Mouse (Mus musculus) erythroblast, embryonic 14.5 days (primary cell): ENCODE measurements at regions not wholly inside any gene's neighbourhood (a gene's known extent, or its start where the extent isn't known, plus 50 kb on each side); places are given as distances from the start of the nearest gene placed in this dataset.

Experiments
- H3K27me3 ChIP-seq: 2 replicates; pipeline ENCODE4 v1.6.1; 2012; ENCODE audit warnings: inconsistent platforms; ENCODE audit not compliant: control insufficient read depth
- H3K36me3 ChIP-seq: 2 replicates; pipeline ENCODE4 v1.6.1; 2012; ENCODE audit warnings: mild to moderate bottlenecking, inconsistent platforms; ENCODE audit not compliant: control insufficient read depth
- H3K4me1 ChIP-seq: 2 replicates; pipeline ENCODE4 v1.6.1; 2012; ENCODE audit warnings: inconsistent platforms; ENCODE audit not compliant: control insufficient read depth
- H3K4me3 ChIP-seq: replicated peaks from 2 replicates; pipeline ENCODE3; 2012; ENCODE audit warnings: moderate library complexity, mild to moderate bottlenecking, inconsistent platforms
- H3K9me3 ChIP-seq: 2 replicates; pipeline ENCODE4 v1.6.1; 2012; ENCODE audit warnings: low read length, inconsistent platforms, mixed read lengths; ENCODE audit not compliant: control insufficient read depth
- GATA1 ChIP-seq: IDR thresholded peaks from 2 replicates; pipeline ENCODE4 v1.6.1; 2012; ENCODE audit warnings: low read length, inconsistent platforms, mixed read lengths
- TAL1 ChIP-seq: IDR thresholded peaks from 3 replicates; pipeline ENCODE4 v1.6.1; 2012; ENCODE audit warnings: low read length, inconsistent platforms, mixed read lengths

DNA sequence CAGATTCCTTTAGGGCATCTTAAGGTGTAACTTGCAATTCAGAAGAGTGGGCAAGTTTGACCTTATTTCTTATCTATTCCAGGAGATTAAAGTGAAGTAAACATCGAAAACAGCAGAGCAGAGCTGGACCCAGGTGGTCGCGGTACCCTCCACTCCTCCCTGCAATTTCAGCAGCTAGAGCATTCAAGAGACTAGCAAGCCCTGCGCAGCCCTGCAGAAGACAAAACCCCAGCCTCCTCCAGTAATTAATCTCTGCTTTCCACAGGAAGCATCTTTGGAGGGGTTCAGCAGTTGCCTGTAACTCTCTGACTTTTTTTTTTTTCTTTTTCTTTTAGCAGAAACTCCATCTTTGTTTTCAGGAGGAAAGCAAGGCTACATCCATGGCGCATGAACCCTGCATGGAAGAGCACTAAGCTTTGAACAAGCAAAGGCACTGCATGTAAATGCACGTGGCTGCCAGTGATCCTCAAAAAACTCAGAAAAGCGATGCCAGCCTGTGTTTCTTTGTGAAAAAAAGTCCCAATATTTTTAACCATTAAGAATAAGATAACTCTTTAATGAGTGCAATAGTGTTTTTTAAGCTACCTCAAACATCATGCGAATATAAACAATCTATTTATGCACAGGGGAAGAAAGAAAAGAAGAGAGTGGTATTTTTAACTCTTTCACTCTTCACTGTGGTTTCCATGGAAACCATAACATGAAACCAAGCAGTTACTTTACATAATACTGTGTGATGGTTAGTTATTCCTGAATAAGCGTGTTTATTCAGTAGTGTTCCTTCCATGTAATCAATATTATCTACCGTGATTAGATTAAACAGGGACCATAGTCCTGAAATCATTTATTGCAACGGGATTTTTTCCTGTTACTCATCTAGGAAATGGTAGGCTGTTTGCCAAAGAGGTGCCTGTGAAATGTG is 160.6 kb upstream of the Prkcq start:
- H3K27me3 ChIP-seq: no peaks in the 10 kb centered on the region
- H3K9me3 ChIP-seq: 0 out of 2 replicates have a peak, but pooled peaks cover 2% of the 10 kb centered on the region
- H3K4me1 ChIP-seq: no peaks in the 10 kb centered on the region
- no peak overlapping the region for H3K4me3 ChIP-seq
- no peak for TF ChIP-seq GATA1
- TF ChIP-seq TAL1: no peak
- H3K36me3 ChIP-seq: no peaks in the 10 kb centered on the region

DNA sequence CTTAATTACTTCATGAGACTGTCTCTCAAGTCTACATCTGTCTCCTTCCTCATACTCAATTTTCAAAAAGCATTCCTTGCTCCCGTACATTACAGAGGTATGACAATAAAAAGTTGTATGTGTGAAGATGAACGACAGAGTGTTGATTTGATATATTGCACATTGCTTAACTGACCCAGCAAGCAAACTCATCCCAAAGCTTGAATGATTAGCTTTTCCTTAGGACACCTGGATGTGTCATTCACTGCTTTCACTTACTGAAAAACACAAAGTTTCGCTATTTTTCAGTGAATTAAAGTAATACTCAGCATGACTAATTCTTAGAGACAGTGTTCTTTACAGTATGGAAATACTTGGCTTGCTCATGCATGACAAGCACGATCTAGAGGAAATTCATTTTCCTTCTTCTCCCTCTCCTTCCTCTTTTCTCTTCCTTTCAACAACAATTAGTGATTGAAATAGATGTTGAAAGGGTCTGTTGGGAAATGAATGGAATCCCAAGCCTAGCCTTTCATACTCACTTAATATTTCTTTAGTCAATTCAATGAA is 159.5 kb upstream of the Prkcq start:
- no peak for TF ChIP-seq GATA1
- no peak for TF ChIP-seq TAL1
- H3K9me3 ChIP-seq: 0 out of 2 replicates have a peak, but pooled peaks cover 2% of the 10 kb centered on the region
- H3K27me3 ChIP-seq: no peaks in the 10 kb centered on the region
- no peaks in the 10 kb centered on the region for H3K4me1 ChIP-seq
- no peak overlapping the region for H3K4me3 ChIP-seq
- H3K36me3 ChIP-seq: no peaks in the 10 kb centered on the region

DNA sequence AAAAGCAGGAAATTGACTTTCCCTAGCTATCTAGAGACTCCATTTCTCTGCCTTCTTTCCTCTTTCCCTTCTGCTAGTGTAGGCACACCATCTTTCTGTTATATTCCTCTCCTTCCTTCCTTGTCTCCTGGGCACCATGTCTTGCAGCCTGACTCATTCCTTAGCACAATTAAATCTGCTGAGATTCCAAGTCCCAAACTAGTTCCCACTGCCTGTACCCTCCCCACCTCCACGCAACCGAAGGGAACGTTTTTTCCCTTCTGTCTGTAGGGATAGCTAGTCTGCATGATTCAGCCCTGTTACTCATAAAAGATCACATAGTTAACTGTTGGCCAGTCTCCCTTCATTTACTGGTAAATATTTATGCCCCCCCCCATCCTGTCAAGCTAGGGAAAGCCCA is 158.8 kb upstream of the Prkcq start:
- Histone ChIP-seq H3K27me3 (no peaks in the 10 kb centered on the region), H3K36me3 (no peaks in the 10 kb centered on the region), H3K9me3 (no peaks in the 10 kb centered on the region), H3K4me1 (no peaks in the 10 kb centered on the region), H3K4me3 (no peak overlapping the region)
- TF ChIP-seq GATA1 (no peak), TAL1 (no peak)

DNA sequence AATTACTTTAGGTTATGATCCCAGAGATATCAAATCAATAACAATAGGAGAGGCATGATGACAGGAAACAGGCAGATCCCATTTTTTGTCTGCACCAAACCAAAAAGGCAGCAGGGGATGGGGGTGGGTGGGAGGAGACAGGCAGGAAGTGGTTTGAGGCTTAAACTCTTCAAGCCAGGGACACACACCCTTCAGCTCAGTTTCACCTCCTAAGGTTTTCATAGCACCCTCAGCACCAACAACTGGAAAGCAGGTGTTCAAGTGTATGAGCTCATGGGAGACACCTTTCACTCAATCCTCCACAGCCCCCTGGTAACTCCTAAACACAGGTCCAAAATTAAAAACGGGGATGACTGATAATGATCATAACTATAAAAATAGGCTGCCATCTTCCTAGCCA is 155.5 kb upstream of the Prkcq start:
- TF ChIP-seq TAL1 (no peak), GATA1 (no peak)
- no peaks in the 10 kb centered on the region for H3K4me1 ChIP-seq
- no peaks in the 10 kb centered on the region for H3K36me3 ChIP-seq
- no peaks in the 10 kb centered on the region for H3K9me3 ChIP-seq
- no peak overlapping the region for H3K4me3 ChIP-seq
- no peaks in the 10 kb centered on the region for H3K27me3 ChIP-seq

DNA sequence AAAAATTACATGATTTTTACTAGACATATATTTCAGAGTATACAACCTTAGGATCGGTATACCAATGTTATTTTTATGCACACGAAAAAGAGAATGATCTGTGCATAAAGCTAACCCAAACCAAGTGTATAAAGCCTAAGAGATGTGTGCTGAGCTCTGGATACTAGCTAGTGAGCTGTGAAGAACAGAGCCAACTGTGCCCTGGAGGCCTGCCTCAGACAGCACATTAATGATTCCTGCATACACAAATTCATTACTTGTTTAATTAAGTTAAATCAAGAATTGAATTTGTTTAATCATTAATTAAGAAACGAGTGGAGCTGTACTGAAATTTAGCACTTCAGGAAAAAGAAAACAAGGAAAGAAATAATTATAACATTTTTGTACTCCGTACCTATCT is 139.0 kb upstream of the Prkcq start:
- Histone ChIP-seq H3K27me3 (no peaks in the 10 kb centered on the region), H3K36me3 (no peaks in the 10 kb centered on the region), H3K9me3 (no peaks in the 10 kb centered on the region), H3K4me3 (no peak overlapping the region), H3K4me1 (no peaks in the 10 kb centered on the region)
- no peak for TF ChIP-seq GATA1
- TF ChIP-seq TAL1: no peak

DNA sequence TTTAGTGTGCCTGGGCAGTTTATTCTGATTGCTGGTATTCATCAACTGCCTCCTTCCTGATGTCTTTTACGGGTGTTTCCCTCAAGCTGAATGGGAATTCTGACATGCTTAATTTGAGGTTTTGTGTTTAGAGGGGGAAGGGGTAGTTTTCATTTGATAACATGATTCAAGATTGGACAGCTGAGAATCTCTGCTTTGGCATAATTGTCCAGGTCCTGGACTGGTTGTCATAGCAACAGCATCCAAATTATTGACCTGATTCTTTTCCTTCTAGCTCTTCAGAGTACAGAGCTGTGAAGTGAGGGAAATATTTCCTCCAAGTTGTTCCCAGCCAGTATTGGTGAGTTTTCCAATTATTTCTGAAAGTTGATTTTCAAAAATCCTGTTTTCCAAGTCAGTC is 137.7 kb upstream of the Prkcq start:
- no peaks in the 10 kb centered on the region for H3K4me1 ChIP-seq
- H3K27me3 ChIP-seq: no peaks in the 10 kb centered on the region
- TF ChIP-seq TAL1 (no peak), GATA1 (no peak)

DNA sequence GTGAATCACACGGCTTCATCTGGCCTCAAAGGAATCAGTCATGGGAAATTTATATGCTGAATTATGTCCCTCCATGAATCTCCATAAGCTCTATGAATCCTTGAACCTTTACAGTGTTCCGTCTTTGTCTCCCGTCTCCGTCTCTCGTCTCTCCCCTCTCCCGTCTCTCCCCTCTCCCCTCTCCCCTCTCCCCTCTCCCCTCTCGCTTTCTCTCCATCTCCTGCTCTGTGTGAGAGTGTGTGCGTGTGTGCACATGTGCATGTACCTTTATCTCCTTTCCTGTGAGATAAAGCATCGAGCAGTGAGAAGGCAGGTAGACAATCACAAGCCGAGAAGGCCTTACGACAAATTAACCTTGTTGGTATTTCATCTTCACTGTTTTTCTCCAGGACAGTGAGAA is 134.6 kb upstream of the Prkcq start:
- no peaks in the 10 kb centered on the region for H3K36me3 ChIP-seq
- TF ChIP-seq TAL1: no peak
- TF ChIP-seq GATA1: no peak
- H3K4me3 ChIP-seq: no peak overlapping the region

More for the DNA sequence above, 137.7 kb upstream of the Prkcq start:
- Histone ChIP-seq H3K36me3 (no peaks in the 10 kb centered on the region), H3K9me3 (no peaks in the 10 kb centered on the region), H3K4me3 (no peak overlapping the region)

DNA sequence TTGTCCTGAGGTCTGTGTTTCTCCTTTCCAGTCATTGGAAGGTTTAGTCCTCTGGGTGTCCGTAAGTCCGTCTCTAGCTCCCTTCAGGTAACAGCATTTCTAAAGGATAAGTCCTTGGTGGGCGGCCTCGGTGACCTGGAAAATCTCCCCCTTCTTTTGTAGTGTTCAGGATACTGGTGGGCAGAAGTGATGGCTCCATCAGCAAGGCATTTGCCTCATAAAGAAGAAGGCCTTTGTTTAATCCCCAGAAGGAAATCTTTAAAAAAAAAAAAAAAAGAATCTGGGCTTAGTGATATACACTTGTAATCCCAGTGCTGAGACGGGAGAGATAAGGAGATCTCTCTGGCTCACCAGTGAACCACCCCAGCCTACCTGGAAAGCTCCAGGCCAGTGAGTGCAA is 133.5 kb upstream of the Prkcq start:
- H3K4me1 ChIP-seq: no peaks in the 10 kb centered on the region

More for the DNA sequence above, 134.6 kb upstream of the Prkcq start:
- Histone ChIP-seq H3K4me1 (no peaks in the 10 kb centered on the region), H3K9me3 (no peaks in the 10 kb centered on the region), H3K27me3 (no peaks in the 10 kb centered on the region)

DNA sequence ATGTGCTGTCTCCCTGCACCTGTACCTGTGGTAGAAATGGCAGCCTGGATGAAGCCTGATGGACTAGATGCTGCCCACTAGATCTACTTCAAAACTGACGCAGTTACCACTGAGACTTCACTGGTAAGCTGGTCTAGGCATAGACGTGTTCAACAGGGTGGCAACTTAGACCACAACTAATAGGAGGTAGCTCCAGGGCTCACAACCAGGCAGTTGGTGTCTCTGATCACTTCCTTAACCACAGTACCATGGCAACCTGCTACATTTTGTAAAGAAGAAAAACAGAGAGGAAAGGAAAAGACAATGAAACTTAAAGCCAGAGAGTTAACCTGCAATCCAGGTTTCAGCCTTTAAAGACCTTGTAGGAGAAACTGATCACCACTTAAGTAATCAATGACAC is 131.9 kb upstream of the Prkcq start:
- Histone ChIP-seq H3K4me1 (no peaks in the 10 kb centered on the region), H3K27me3 (no peaks in the 10 kb centered on the region), H3K9me3 (no peaks in the 10 kb centered on the region), H3K4me3 (no peak overlapping the region), H3K36me3 (no peaks in the 10 kb centered on the region)
- no peak for TF ChIP-seq GATA1
- no peak for TF ChIP-seq TAL1

More for the DNA sequence above, 133.5 kb upstream of the Prkcq start:
- Histone ChIP-seq H3K4me3 (no peak overlapping the region), H3K36me3 (no peaks in the 10 kb centered on the region), H3K9me3 (no peaks in the 10 kb centered on the region), H3K27me3 (no peaks in the 10 kb centered on the region)
- TF ChIP-seq TAL1 (no peak), GATA1 (no peak)
